Mouse (Mus musculus) MEL (cell line): Measurements from ENCODE around the gene Tex19.2.

ENCODE experiments used
- CTCF ChIP-seq, 3 experiments: IDR thresholded peaks in 2 of 3; conservative IDR thresholded peaks in 1 of 3; 2 replicates each; pipeline ENCODE4 v1.5.1; 2011 to 2012; ENCODE audit warnings: low read length in 3 of 3, low read depth in 2 of 3, mild to moderate bottlenecking in 2 of 3, improper control_type of control experiment in 1 of 3, inconsistent platforms in 1 of 3, mixed read lengths in 1 of 3, moderate library complexity in 1 of 3; ENCODE audit not compliant: control insufficient read depth in 1 of 3, insufficient read depth in 1 of 3, poor library complexity in 1 of 3, severe bottlenecking in 1 of 3
- EP300 ChIP-seq, 2 experiments: IDR thresholded peaks; 2 replicates each; pipeline ENCODE4 v1.6.1; 2011; ENCODE audit warnings: improper control_type of control experiment in 2 of 2, low read length in 2 of 2, low read depth in 1 of 2, mild to moderate bottlenecking in 1 of 2
- GATA1 ChIP-seq: IDR thresholded peaks from 2 replicates; pipeline ENCODE4 v1.6.1; 2011; ENCODE audit warnings: low read depth, low read length, improper control_type of control experiment
- MAX ChIP-seq: IDR thresholded peaks from 2 replicates; pipeline ENCODE4 v1.6.1; 2011; ENCODE audit warnings: low read length, improper control_type of control experiment
- MYC ChIP-seq: IDR thresholded peaks from 2 replicates; pipeline ENCODE4 v1.6.1; 2011; ENCODE audit warnings: low read depth, mild to moderate bottlenecking, low read length, improper control_type of control experiment, moderate library complexity
- NRF1 ChIP-seq: IDR thresholded peaks from 2 replicates; pipeline ENCODE4 v1.6.1; 2014; ENCODE audit warnings: low read depth, mild to moderate bottlenecking, inconsistent platforms, low read length, improper control_type of control experiment, moderate library complexity; ENCODE audit not compliant: poor library complexity, insufficient read depth, severe bottlenecking
- RCOR1 ChIP-seq: IDR thresholded peaks from 2 replicates; pipeline ENCODE4 v1.6.1; 2012; ENCODE audit warnings: low read depth, mild to moderate bottlenecking, inconsistent platforms, low read length, improper control_type of control experiment
- TBP ChIP-seq: IDR thresholded peaks from 2 replicates; pipeline ENCODE4 v1.8.0; 2011; ENCODE audit warnings: low read depth, low read length, improper control_type of control experiment

- TF ChIP-seq RCOR1, result peak; percentile 73
- TF ChIP-seq MYC, result no peak
- TF ChIP-seq GATA1, result peak; percentile 71
- no peak for TF ChIP-seq NRF1
- no peak for TF ChIP-seq CTCF (IDR thresholded peaks at IDR 0.05 in 2 of 3, conservative IDR thresholded peaks at IDR 0.05 in 1 of 3; ENCODE audit: control insufficient read depth in 1 of 3, insufficient read depth in 1 of 3, low read depth in 2 of 3, low read length in 3 of 3, poor library complexity in 1 of 3, severe bottlenecking in 1 of 3)
- peak; percentile 50 to 73; a peak in 3 of 4 replicates for TF ChIP-seq EP300 (IDR thresholded peaks at IDR 0.05; ENCODE audit: low read depth in 1 of 2, low read length in 2 of 2)
- no peak for TF ChIP-seq TBP
- TF ChIP-seq MAX, result peak; percentile 8; the same call in 1 of the 2 replicates
Measured at GRCm38 (mm10) chr11:121125522-121126172, 7.2 kb upstream of the Tex19.2 start.
